Mouse (Mus musculus) neural tube, embryonic 14.5 days (tissue): ENCODE results near the gene Rap1gap. TPM values are rescaled to one million over a fixed set of nuclear protein-coding genes. Genes with fewer than 3 reads are reported as not detected.

Experiments
- ATAC-seq: fragments of 200-750 bp; cut with Nextera tagmentation; 2 replicates; pipeline ENCODE4 v1.8.0; 2017; ENCODE audit warnings: low read depth, mild to moderate bottlenecking, moderate TSS enrichment, moderate library complexity
- H3K27ac ChIP-seq: fragments of 300-500 bp; sonication (generic); 2 replicates; pipeline ENCODE4 v1.5.1; 2014; ENCODE audit warnings: low read depth, mild to moderate bottlenecking, control low read depth, low read length, moderate library complexity, mixed read lengths
- H3K27me3 ChIP-seq: fragments of 300-500 bp; sonication (generic); 2 replicates; pipeline ENCODE4 v1.6.1; 2014; ENCODE audit warnings: low read length; ENCODE audit not compliant: control insufficient read depth, insufficient read depth
- H3K36me3 ChIP-seq: fragments of 300-500 bp; sonication (generic); 2 replicates; pipeline ENCODE4 v1.6.1; 2014; ENCODE audit warnings: low read length, mixed read lengths; ENCODE audit not compliant: control insufficient read depth, insufficient read depth
- H3K4me1 ChIP-seq: fragments of 300-500 bp; sonication (generic); 2 replicates; pipeline ENCODE4 v1.6.1; 2014; ENCODE audit warnings: low read length; ENCODE audit not compliant: control insufficient read depth, insufficient read depth
- H3K4me2 ChIP-seq: fragments of 300-500 bp; sonication (generic); 2 replicates; pipeline ENCODE4 v1.6.1; 2014; ENCODE audit warnings: mild to moderate bottlenecking, low read depth, low read length, control low read depth
- H3K4me3 ChIP-seq: fragments of 300-500 bp; sonication (generic); 2 replicates; pipeline ENCODE4 v1.5.1; 2014; ENCODE audit warnings: low read depth, low read length, control low read depth, mixed read lengths
- H3K9ac ChIP-seq: fragments of 300-500 bp; sonication (generic); replicated peaks from 2 replicates; pipeline ENCODE4 v1.6.1; 2014; ENCODE audit warnings: low read depth, mild to moderate bottlenecking, control low read depth, low read length, mixed read lengths
- H3K9me3 ChIP-seq: fragments of 300-500 bp; sonication (generic); 2 replicates; pipeline ENCODE4 v1.6.1; 2016; ENCODE audit warnings: low read length; ENCODE audit not compliant: control insufficient read depth
- WGBS: fragments of 180-500 bp; shearing (Covaris S2); extraction: QIAGEN DNeasy Blood & Tissue Kit; methylation state at CpG from one replicate; pipeline ENCODE4 v1.1.7; 2014; 5-methylcytosine and 5-hydroxymethylcytosine counted together
- polyA plus RNA-seq: library from polyadenylated mRNA; unstranded; fragments of >200 nt; fragmentation: Nextera tagmentation; extraction: Ambion mirVana; gene quantifications from 2 replicates; pipeline ENCODE4 v1.2.1, GENCODE M21; 2014

Rap1gap gene
- polyA plus RNA-seq, 1 experiment from 2014 or later = 77.6 TPM

GRCm38 (mm10) chr4:137726739-137727505, 62.4 kb downstream of the Rap1gap start:
- WGBS = 72% methylated on average over 18 of the region's 18 CpGs
- H3K4me2 ChIP-seq = no peak overlapping the region
- H3K9ac ChIP-seq = no peak overlapping the region
- no peak overlapping the region for H3K4me3 ChIP-seq
- H3K36me3 ChIP-seq = no peaks in the 10 kb centered on the region
- ATAC-seq = no peak
- H3K4me1 ChIP-seq = peaks cover 18% of the 10 kb centered on the region; the same call in 1 of the 2 replicates
- H3K27me3 ChIP-seq = peaks cover 2% of the 10 kb centered on the region; the same call in 1 of the 2 replicates
- H3K27ac ChIP-seq = no peak overlapping the region
- H3K9me3 ChIP-seq = no peaks in the 10 kb centered on the region

GRCm38 (mm10) chr4:137727506-137728187, 63.1 kb downstream of the Rap1gap start:
- no peak overlapping the region for H3K9ac ChIP-seq
- H3K4me1 ChIP-seq = peaks cover 18% of the 10 kb centered on the region; the same call in 1 of the 2 replicates
- no peak overlapping the region for H3K27ac ChIP-seq
- peak overlapping the region; percentile 26 for H3K4me2 ChIP-seq
- H3K4me3 ChIP-seq = no peak overlapping the region
- no peaks in the 10 kb centered on the region for H3K9me3 ChIP-seq
- ATAC-seq = peak; percentile 25
- H3K27me3 ChIP-seq = peaks cover 2% of the 10 kb centered on the region; the same call in 1 of the 2 replicates
- H3K36me3 ChIP-seq = no peaks in the 10 kb centered on the region
- 5% methylated on average over 17 of the region's 18 CpGs for WGBS

DNA sequence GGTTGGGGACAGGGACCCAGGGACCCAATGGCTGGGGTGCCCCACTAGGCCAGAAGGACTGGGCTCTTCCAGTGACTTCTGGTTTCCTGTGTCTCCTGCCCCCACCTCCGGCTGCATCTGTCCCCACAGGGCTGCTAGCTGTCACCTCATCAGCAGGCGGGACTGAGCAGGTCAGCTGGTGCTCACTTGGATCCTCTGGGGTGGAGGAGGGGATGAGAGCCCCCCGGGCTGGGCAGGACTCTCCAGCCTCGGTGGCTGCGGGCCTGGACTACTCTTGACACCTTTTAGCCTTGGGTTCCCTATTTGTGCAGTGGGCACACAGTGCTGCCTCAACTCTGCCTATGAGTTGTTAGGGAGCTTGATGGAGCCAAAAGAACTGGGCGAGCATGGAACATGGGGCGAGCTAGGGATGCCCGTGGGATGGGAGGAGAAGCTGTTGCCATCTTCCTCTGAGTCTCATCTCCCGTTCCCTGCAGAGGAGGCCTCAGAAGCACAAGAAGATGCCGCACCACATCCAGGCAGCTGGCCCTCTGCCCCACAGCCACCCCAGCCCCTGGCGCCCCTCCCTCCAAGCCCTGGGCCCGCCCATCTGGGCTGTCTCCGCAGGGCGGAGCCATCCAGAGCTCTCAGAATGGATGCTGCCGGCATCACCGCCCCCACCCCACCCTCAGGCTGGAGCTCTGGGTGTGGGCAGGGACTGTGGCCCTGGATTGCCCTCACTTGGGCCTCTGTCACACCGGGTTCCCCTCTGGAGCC, 64.1 kb downstream of the Rap1gap start:
- Histone ChIP-seq H3K36me3 (no peaks in the 10 kb centered on the region), H3K27me3 (peaks cover 2% of the 10 kb centered on the region; the same call in 1 of the 2 replicates), H3K4me3 (peak overlapping the region; percentile 25), H3K4me1 (peaks cover 18% of the 10 kb centered on the region; the same call in 1 of the 2 replicates), H3K9me3 (no peaks in the 10 kb centered on the region), H3K27ac (no peak overlapping the region), H3K9ac (0 out of 2 replicates have a peak overlapping the region, but pooled peaks have one; percentile 28), H3K4me2 (peak overlapping the region; percentile 45)
- peak; percentile 42 for ATAC-seq
- 8% methylated on average over 16 of the region's 17 CpGs for WGBS

DNA sequence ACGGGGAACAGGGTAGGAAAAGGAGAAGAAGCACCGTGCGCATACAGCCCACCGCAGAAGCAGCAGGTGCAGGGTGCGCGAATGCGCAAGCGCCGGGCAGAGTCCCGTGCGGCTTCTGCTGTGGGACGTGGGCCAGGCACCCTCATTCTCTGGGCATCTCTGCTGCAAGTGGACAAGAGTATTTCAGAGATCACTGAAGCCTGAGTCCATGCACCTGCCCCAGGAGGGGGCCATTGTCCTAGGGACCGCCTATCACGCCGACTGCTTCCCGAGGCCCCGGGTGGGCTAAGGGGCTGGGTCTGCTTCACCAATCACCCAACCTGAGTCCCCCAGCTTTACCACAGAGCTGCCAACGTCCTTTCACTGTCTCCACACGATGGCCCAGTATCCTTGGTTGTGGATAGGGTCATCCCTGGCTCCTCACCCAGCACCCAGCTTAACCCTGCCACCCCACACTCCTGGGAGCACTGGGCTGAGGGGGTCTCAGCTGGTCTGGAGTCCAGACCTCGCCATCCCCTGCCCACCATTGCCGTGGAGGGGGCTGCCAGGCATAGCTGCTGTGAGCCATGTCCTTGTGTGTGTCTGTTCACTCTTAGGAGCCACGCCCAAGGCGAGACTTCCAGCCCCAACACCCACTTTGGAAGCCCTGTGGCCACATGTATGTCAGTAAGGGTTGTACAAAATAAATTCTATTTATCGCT, 64.8 kb downstream of the Rap1gap start:
- H3K4me2 ChIP-seq = peak overlapping the region; percentile 45
- H3K4me3 ChIP-seq = peak overlapping the region; percentile 25
- peaks cover 2% of the 10 kb centered on the region; the same call in 1 of the 2 replicates for H3K27me3 ChIP-seq
- peaks cover 18% of the 10 kb centered on the region; the same call in 1 of the 2 replicates for H3K4me1 ChIP-seq
- H3K9me3 ChIP-seq = no peaks in the 10 kb centered on the region
- no peaks in the 10 kb centered on the region for H3K36me3 ChIP-seq
- ATAC-seq = peak; percentile 13; the same call in 1 of the 2 replicates
- no peak overlapping the region for H3K27ac ChIP-seq
- 0 out of 2 replicates have a peak overlapping the region, but pooled peaks have one; percentile 28 for H3K9ac ChIP-seq
- 15% methylated on average over 23 of the region's 24 CpGs for WGBS

GRCm38 (mm10) chr4:137730134-137730533, 65.6 kb downstream of the Rap1gap start:
- ATAC-seq = 0 out of 2 replicates have a peak, but pooled peaks have one; percentile 16
- H3K27ac ChIP-seq = no peak overlapping the region
- peaks cover 18% of the 10 kb centered on the region; the same call in 1 of the 2 replicates for H3K4me1 ChIP-seq
- H3K9me3 ChIP-seq = no peaks in the 10 kb centered on the region
- WGBS = 23% methylated on average over 3 of the region's 3 CpGs
- no peaks in the 10 kb centered on the region for H3K36me3 ChIP-seq
- H3K27me3 ChIP-seq = peaks cover 2% of the 10 kb centered on the region; the same call in 1 of the 2 replicates
- no peak overlapping the region for H3K9ac ChIP-seq
- no peak overlapping the region for H3K4me3 ChIP-seq
- H3K4me2 ChIP-seq = no peak overlapping the region

DNA sequence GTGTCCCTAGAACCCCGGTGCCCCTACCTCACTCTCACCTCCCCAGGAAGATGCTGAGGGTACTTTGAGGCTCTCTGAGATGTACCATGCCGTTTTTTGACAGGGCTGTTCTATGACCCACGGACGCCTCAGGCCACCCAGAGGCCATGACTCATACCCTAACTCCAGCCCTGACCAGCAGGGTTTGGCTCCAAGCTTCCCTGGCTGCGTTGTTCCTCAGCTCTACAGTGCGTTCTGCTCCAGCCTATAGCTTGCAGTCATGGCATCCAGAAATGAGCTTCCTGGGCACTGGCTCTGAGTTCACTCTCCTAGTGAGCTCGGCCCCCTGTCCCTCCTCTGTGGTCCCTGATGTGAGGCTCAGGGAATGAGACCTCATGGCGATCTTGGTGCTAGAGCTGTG, 66.2 kb downstream of the Rap1gap start:
- Histone ChIP-seq H3K9me3 (no peaks in the 10 kb centered on the region), H3K9ac (no peak overlapping the region), H3K27ac (no peak overlapping the region), H3K4me3 (no peak overlapping the region), H3K36me3 (no peaks in the 10 kb centered on the region), H3K4me2 (no peak overlapping the region), H3K27me3 (peaks cover 2% of the 10 kb centered on the region; the same call in 1 of the 2 replicates), H3K4me1 (peaks cover 18% of the 10 kb centered on the region; the same call in 1 of the 2 replicates)
- no peak for ATAC-seq
- WGBS = 88% methylated on average over 8 of the region's 8 CpGs

- H3K4me2 ChIP-seq = no peak overlapping the region
- no peak for ATAC-seq
- no peak overlapping the region for H3K27ac ChIP-seq
- H3K4me3 ChIP-seq = no peak overlapping the region
- WGBS = 67% methylated on average over 10 of the region's 10 CpGs
- peaks cover 2% of the 10 kb centered on the region; the same call in 1 of the 2 replicates for H3K27me3 ChIP-seq
- peaks cover 20% of the 10 kb centered on the region; the same call in 1 of the 2 replicates for H3K4me1 ChIP-seq
- H3K36me3 ChIP-seq = no peaks in the 10 kb centered on the region
- no peaks in the 10 kb centered on the region for H3K9me3 ChIP-seq
- no peak overlapping the region for H3K9ac ChIP-seq
Measured at GRCm38 (mm10) chr4:137731891-137732290, 67.4 kb downstream of the Rap1gap start.

DNA sequence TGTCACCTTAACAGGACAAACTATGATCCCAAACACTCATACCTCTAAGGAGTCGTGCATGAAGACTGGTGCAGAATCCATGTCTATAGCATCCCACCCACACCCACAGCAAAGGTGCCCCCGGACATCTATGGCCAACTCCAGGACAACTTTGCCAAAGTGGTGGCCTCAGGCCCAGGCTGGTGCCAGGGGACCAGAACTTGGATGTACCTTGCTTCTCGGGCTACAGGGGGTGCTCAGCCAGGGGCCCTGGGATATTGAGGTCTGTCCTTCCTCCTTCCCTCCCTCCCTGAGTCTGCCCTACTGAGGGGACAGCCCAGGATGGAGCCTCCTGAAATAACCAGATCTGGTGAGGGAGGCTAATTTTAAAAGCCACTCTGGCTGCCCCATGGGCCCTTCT, 67.8 kb downstream of the Rap1gap start:
- H3K27ac ChIP-seq = no peak overlapping the region
- 88% methylated on average over 3 of the region's 3 CpGs for WGBS
- H3K4me2 ChIP-seq = no peak overlapping the region
- H3K9me3 ChIP-seq = no peaks in the 10 kb centered on the region
- H3K9ac ChIP-seq = no peak overlapping the region
- H3K4me3 ChIP-seq = no peak overlapping the region
- peaks cover 20% of the 10 kb centered on the region; the same call in 1 of the 2 replicates for H3K4me1 ChIP-seq
- peaks cover 2% of the 10 kb centered on the region; the same call in 1 of the 2 replicates for H3K27me3 ChIP-seq
- H3K36me3 ChIP-seq = no peaks in the 10 kb centered on the region
- ATAC-seq = no peak
